Mouse (Mus musculus): ENCODE results near the gene Rad50. TPM values are rescaled to one million over a fixed set of nuclear protein-coding genes. Genes with fewer than 3 reads are reported as not detected.

Rad50 gene
- polyA plus RNA-seq, 1 experiment from 2014 or later = 15.6 TPM

- Histone ChIP-seq H3K4me2 (replicated peaks; ENCODE audit: low read depth) (no peak overlapping the region), H3K27ac (ENCODE audit: low read depth, low read length) (no peak overlapping the region), H3K9me3 (ENCODE audit: control insufficient read depth) (no peaks in the 10 kb centered on the region), H3K9ac (ENCODE audit: low read depth, low read length) (no peak overlapping the region), H3K4me3 (ENCODE audit: low read depth, low read length) (no peak overlapping the region), H3K27me3 (replicated peaks; ENCODE audit: control insufficient read depth, insufficient read depth, low read length) (no peaks in the 10 kb centered on the region), H3K4me1 (replicated peaks; ENCODE audit: control insufficient read depth, insufficient read depth, low read length) (no peaks in the 10 kb centered on the region), H3K36me3 (ENCODE audit: control insufficient read depth, insufficient read depth) (peaks cover 39% of the 10 kb centered on the region)
- no peak for ATAC-seq
- no peak for TF ChIP-seq CTCF (IDR thresholded peaks at IDR 0.05; ENCODE audit: low read depth)
- 89% methylated on average over 8 of the region's 8 CpGs for WGBS
Measured at GRCm38 (mm10) chr11:53657381-53657780, 49.7 kb downstream of the Rad50 start.

GRCm38 (mm10) chr11:53656558-53657202 is 50.4 kb downstream of the Rad50 start:
- ATAC-seq = no peak
- Histone ChIP-seq H3K4me2 (replicated peaks; ENCODE audit: low read depth) (no peak overlapping the region), H3K4me3 (ENCODE audit: low read depth, low read length) (no peak overlapping the region), H3K4me1 (replicated peaks; ENCODE audit: control insufficient read depth, insufficient read depth, low read length) (no peaks in the 10 kb centered on the region), H3K36me3 (ENCODE audit: control insufficient read depth, insufficient read depth) (peaks cover 46% of the 10 kb centered on the region), H3K27me3 (replicated peaks; ENCODE audit: control insufficient read depth, insufficient read depth, low read length) (no peaks in the 10 kb centered on the region), H3K27ac (ENCODE audit: low read depth, low read length) (no peak overlapping the region), H3K9ac (ENCODE audit: low read depth, low read length) (no peak overlapping the region), H3K9me3 (ENCODE audit: control insufficient read depth) (no peaks in the 10 kb centered on the region)
- TF ChIP-seq CTCF (IDR thresholded peaks at IDR 0.05; ENCODE audit: low read depth) = no peak
- WGBS = 74% methylated on average over 9 of the region's 9 CpGs

GRCm38 (mm10) chr11:53655043-53655442 is 52.1 kb downstream of the Rad50 start:
- H3K36me3 ChIP-seq (ENCODE audit: control insufficient read depth, insufficient read depth) = peaks cover 53% of the 10 kb centered on the region
- TF ChIP-seq CTCF (IDR thresholded peaks at IDR 0.05; ENCODE audit: low read depth) = no peak
- H3K27me3 ChIP-seq (replicated peaks; ENCODE audit: control insufficient read depth, insufficient read depth, low read length) = no peaks in the 10 kb centered on the region
- ATAC-seq = no peak
- WGBS = 82% methylated on average over 5 of the region's 5 CpGs
- H3K4me2 ChIP-seq (replicated peaks; ENCODE audit: low read depth) = no peak overlapping the region
- no peak overlapping the region for H3K27ac ChIP-seq (ENCODE audit: low read depth, low read length)
- H3K4me3 ChIP-seq (ENCODE audit: low read depth, low read length) = no peak overlapping the region
- no peaks in the 10 kb centered on the region for H3K4me1 ChIP-seq (replicated peaks; ENCODE audit: control insufficient read depth, insufficient read depth, low read length)
- no peak overlapping the region for H3K9ac ChIP-seq (ENCODE audit: low read depth, low read length)
- no peaks in the 10 kb centered on the region for H3K9me3 ChIP-seq (ENCODE audit: control insufficient read depth)

- no peak overlapping the region for H3K9ac ChIP-seq (ENCODE audit: low read depth, low read length)
- no peak overlapping the region for H3K4me2 ChIP-seq (replicated peaks; ENCODE audit: low read depth)
- H3K9me3 ChIP-seq (ENCODE audit: control insufficient read depth) = no peaks in the 10 kb centered on the region
- ATAC-seq = no peak
- H3K4me1 ChIP-seq (replicated peaks; ENCODE audit: control insufficient read depth, insufficient read depth, low read length) = no peaks in the 10 kb centered on the region
- no peak for TF ChIP-seq CTCF (IDR thresholded peaks at IDR 0.05; ENCODE audit: low read depth)
- WGBS = 75% methylated on average over 2 of the region's 2 CpGs
- no peak overlapping the region for H3K27ac ChIP-seq (ENCODE audit: low read depth, low read length)
- H3K27me3 ChIP-seq (replicated peaks; ENCODE audit: control insufficient read depth, insufficient read depth, low read length) = no peaks in the 10 kb centered on the region
- peaks cover 48% of the 10 kb centered on the region for H3K36me3 ChIP-seq (ENCODE audit: control insufficient read depth, insufficient read depth)
- no peak overlapping the region for H3K4me3 ChIP-seq (ENCODE audit: low read depth, low read length)
Measured at GRCm38 (mm10) chr11:53652427-53652826, 54.7 kb downstream of the Rad50 start.

GRCm38 (mm10) chr11:53651441-53651840 is 55.7 kb downstream of the Rad50 start:
- Histone ChIP-seq H3K36me3 (ENCODE audit: control insufficient read depth, insufficient read depth) (peaks cover 46% of the 10 kb centered on the region), H3K9ac (ENCODE audit: low read depth, low read length) (no peak overlapping the region), H3K4me3 (ENCODE audit: low read depth, low read length) (no peak overlapping the region), H3K4me2 (replicated peaks; ENCODE audit: low read depth) (no peak overlapping the region), H3K27me3 (replicated peaks; ENCODE audit: control insufficient read depth, insufficient read depth, low read length) (no peaks in the 10 kb centered on the region), H3K4me1 (replicated peaks; ENCODE audit: control insufficient read depth, insufficient read depth, low read length) (no peaks in the 10 kb centered on the region), H3K9me3 (ENCODE audit: control insufficient read depth) (no peaks in the 10 kb centered on the region), H3K27ac (ENCODE audit: low read depth, low read length) (no peak overlapping the region)
- TF ChIP-seq CTCF (IDR thresholded peaks at IDR 0.05; ENCODE audit: low read depth) = no peak
- no peak for ATAC-seq
- WGBS = 79% methylated on average over 4 of the region's 4 CpGs

- no peaks in the 10 kb centered on the region for H3K9me3 ChIP-seq (ENCODE audit: control insufficient read depth)
- H3K27ac ChIP-seq (ENCODE audit: low read depth, low read length) = no peak overlapping the region
- ATAC-seq = no peak
- H3K4me2 ChIP-seq (replicated peaks; ENCODE audit: low read depth) = no peak overlapping the region
- H3K9ac ChIP-seq (ENCODE audit: low read depth, low read length) = no peak overlapping the region
- no peaks in the 10 kb centered on the region for H3K4me1 ChIP-seq (replicated peaks; ENCODE audit: control insufficient read depth, insufficient read depth, low read length)
- TF ChIP-seq CTCF (IDR thresholded peaks at IDR 0.05; ENCODE audit: low read depth) = no peak
- WGBS = 79% methylated on average over 5 of the region's 5 CpGs
- H3K27me3 ChIP-seq (replicated peaks; ENCODE audit: control insufficient read depth, insufficient read depth, low read length) = no peaks in the 10 kb centered on the region
- no peaks in the 10 kb centered on the region for H3K36me3 ChIP-seq (ENCODE audit: control insufficient read depth, insufficient read depth)
- H3K4me3 ChIP-seq (ENCODE audit: low read depth, low read length) = no peak overlapping the region
Measured at GRCm38 (mm10) chr11:53644017-53644416, 63.1 kb downstream of the Rad50 start.

All from intestine, postnatal 0 days (tissue).